Mouse (Mus musculus) bone marrow, adult 2 months (tissue): ENCODE measurements around the gene Klk14.

Source experiments
- CTCF ChIP-seq: fragments of 200-500 bp; IDR thresholded peaks from 2 replicates; pipeline ENCODE4 v1.5.1; 2011; ENCODE audit warnings: low read length, control low read depth; ENCODE audit not compliant: control insufficient read depth, insufficient read depth
- POLR2A ChIP-seq: fragments of 200-500 bp; IDR thresholded peaks from 2 replicates; pipeline ENCODE4 v1.6.1; 2011; ENCODE audit warnings: low read depth, mild to moderate bottlenecking, control low read depth, low read length, borderline replicate concordance; ENCODE audit not compliant: control insufficient read depth

DNA sequence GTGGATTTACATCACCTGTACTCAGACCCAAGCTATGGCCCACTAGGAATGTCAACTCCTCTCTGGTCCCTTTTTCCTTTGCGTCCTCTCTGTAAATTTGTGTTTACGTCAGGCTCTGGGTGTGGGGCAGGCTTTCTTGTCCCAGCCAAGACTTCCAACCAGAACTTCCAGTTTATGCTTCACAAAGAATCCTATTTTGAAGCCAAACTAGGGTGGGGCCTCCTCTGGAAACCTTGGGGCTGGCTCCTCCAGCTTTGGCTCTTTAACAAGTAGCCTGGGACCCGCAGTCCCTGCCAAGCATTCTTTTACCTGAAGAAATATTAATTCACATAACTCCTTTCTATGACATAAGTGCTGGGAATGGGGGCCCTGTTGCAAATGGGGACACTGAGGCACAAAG, 19.8 kb downstream of the Klk14 start:
- TF ChIP-seq CTCF: no peak
- no peak for TF ChIP-seq POLR2A
